Mouse (Mus musculus): Measurements from ENCODE around the gene Calcrl.

DNA sequence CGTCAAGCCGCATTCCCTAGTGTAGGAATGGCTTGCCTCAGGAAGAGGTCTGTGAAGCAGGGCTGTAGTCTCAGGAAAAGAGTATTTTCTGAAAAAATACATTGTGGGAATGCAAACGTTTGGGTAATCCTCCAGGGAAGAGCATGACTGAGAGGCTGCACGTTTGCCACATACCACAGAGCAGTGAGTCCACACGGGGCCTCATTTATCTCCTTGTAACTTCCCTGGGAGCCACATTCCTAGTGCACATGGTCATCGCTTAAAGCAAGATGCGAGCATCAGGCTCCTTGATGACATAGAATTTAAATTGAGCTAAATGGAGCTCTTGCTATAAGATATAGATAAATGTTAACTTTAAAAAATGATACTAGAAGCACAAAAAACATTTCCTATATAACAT, 39.7 kb upstream of the Calcrl start:
- no peak for TF ChIP-seq CTCF (IDR thresholded peaks at IDR 0.05; ENCODE audit: borderline replicate concordance, extremely low read depth, insufficient read depth, insufficient read length)
- no peak for TF ChIP-seq POLR2A (IDR thresholded peaks at IDR 0.05; ENCODE audit: borderline replicate concordance, extremely low read depth, insufficient read depth, insufficient read length, poor library complexity, severe bottlenecking)
